18 mouse cellular contexts compared by ENCODE assay signal in genomic region chr5:131673696-131674095, GRCm38 (mm10).
DNase-seq lines count a peak whose midpoint lies in the region; ATAC-seq and TF ChIP-seq lines count a peak whose summit lies in the region.
"Had no signal": no experiment of that assay in that cellular context is flagged by ENCODE, and none has a peak within 500 bp of the region (broad histone marks: within the 10 kb centered on the region; RNA-seq: fewer than 3 reads in every experiment).

No protein-coding gene starts in this region.

- intact Hi-C loops in left cerebral cortex, postnatal 36 days (cut with DNase I), result no loop called here

- TF ChIP-seq POLR2A in lung, adult 2 months (IDR thresholded peaks at IDR 0.05; ENCODE audit: borderline replicate concordance, extremely low read depth, low read depth, low read length), result no peak

- no peak overlapping the region for H3K4me3 ChIP-seq in lung, adult 2 months (replicated peaks; ENCODE audit: extremely low read depth, low read depth, low read length)
- no peak overlapping the region for H3K4me3 ChIP-seq in limb, embryonic 15.5 days
- H3K4me3 ChIP-seq: embryonic facial prominence, embryonic 15.5 days; forebrain, embryonic 12.5 days; limb, embryonic 12.5 days; megakaryocyte, embryonic 14.5 days; neural tube, embryonic 12.5 days; stomach, embryonic 15.5 days had no signal

- no peaks in the 10 kb centered on the region for H3K9me3 ChIP-seq in limb, embryonic 15.5 days
- H3K9me3 ChIP-seq: embryonic facial prominence, embryonic 15.5 days; forebrain, embryonic 12.5 days; limb, embryonic 12.5 days; neural tube, embryonic 12.5 days; stomach, embryonic 15.5 days had no signal

- no peak for TF ChIP-seq CTCF in lung, adult 2 months (IDR thresholded peaks at IDR 0.05; ENCODE audit: insufficient read depth, low read length)

- no peaks in the 10 kb centered on the region for H3K36me3 ChIP-seq in limb, embryonic 15.5 days
- H3K36me3 ChIP-seq: embryonic facial prominence, embryonic 15.5 days; forebrain, embryonic 12.5 days; limb, embryonic 12.5 days; neural tube, embryonic 12.5 days; stomach, embryonic 15.5 days had no signal

- WGBS in lung, adult 2 months, result 76% methylated on average over 4 of the region's 4 CpGs
- WGBS in limb, embryonic 15.5 days, result 60% methylated on average over 4 of the region's 4 CpGs

- no peaks in the 10 kb centered on the region for H3K4me1 ChIP-seq in lung, adult 2 months (ENCODE audit: control insufficient read depth, insufficient read depth, low read length)
- H3K4me1 ChIP-seq in limb, embryonic 15.5 days, result 0 out of 2 replicates have a peak, but pooled peaks cover 13% of the 10 kb centered on the region
- H3K4me1 ChIP-seq: embryonic facial prominence, embryonic 15.5 days; forebrain, embryonic 12.5 days; megakaryocyte, embryonic 14.5 days; stomach, embryonic 15.5 days had no signal

- H3K27me3 ChIP-seq in limb, embryonic 15.5 days, result no peaks in the 10 kb centered on the region
- H3K27me3 ChIP-seq: embryonic facial prominence, embryonic 15.5 days; forebrain, embryonic 12.5 days; limb, embryonic 12.5 days; neural tube, embryonic 12.5 days; stomach, embryonic 15.5 days had no signal

- H3K27ac ChIP-seq in limb, embryonic 15.5 days, result peak overlapping the region; percentile 29
- H3K27ac ChIP-seq: embryonic facial prominence, embryonic 15.5 days; forebrain, embryonic 12.5 days; hindbrain, postnatal 0 days; limb, embryonic 12.5 days; neural tube, embryonic 12.5 days; stomach, embryonic 15.5 days had no signal

- ATAC-seq in limb, embryonic 15.5 days (ENCODE audit: insufficient number of reproducible peaks, low FRiP score, low TSS enrichment, low read depth), result peak; percentile 85
- ATAC-seq: activated CD4-positive, CD25-positive, alpha-beta regulatory T cell, adult 4 months; hindbrain, postnatal 0 days had no signal

- DNase-seq in adrenal gland, postnatal 10 days, result peak; percentile 74
- DNase-seq in adrenal gland, adult 18-20 months (ENCODE audit: low spot score in 2 of 2), result no peak
- peak; percentile 9 for DNase-seq in lung, postnatal 10 days
- DNase-seq in lung, adult 2 months, result no peak
- peak; percentile 26 for DNase-seq in gastrocnemius, postnatal 25 days
- DNase-seq in left cerebral cortex, postnatal 36 days (ENCODE audit: low spot score in 2 of 2), result no peak
- DNase-seq in right cerebral cortex, postnatal 14 days, result no peak
- DNase-seq: kidney, adult 18-20 months; kidney, postnatal 4 days had no signal

- no peak overlapping the region for H3K9ac ChIP-seq in limb, embryonic 15.5 days
- H3K9ac ChIP-seq: embryonic facial prominence, embryonic 15.5 days; forebrain, embryonic 12.5 days; limb, embryonic 12.5 days; neural tube, embryonic 12.5 days; stomach, embryonic 15.5 days had no signal

- H3K4me2 ChIP-seq in limb, embryonic 15.5 days, result no peak overlapping the region
- H3K4me2 ChIP-seq: embryonic facial prominence, embryonic 15.5 days; forebrain, embryonic 12.5 days; limb, embryonic 12.5 days; neural tube, embryonic 12.5 days; stomach, embryonic 15.5 days had no signal

Comparison
In these comparisons a context has a peak if more than half of its experiments do, and no peak if none do; other contexts are left out.
1. DNase-seq: peak in adrenal gland, postnatal 10 days (single experiment), lung, postnatal 10 days (single experiment) and gastrocnemius, postnatal 25 days (single experiment); none in adrenal gland, adult 18-20 months (0 of 2), lung, adult 2 months (single experiment), left cerebral cortex, postnatal 36 days (0 of 2) and right cerebral cortex, postnatal 14 days (single experiment).